Mouse (Mus musculus) liver, postnatal 0 days (tissue): Measurements from ENCODE around the gene Tns1. TPM values are rescaled to one million over a fixed set of nuclear protein-coding genes. Genes with fewer than 3 reads are reported as not detected.

Experiments
- ATAC-seq: fragments of 200-750 bp; cut with Nextera tagmentation; 2 replicates; pipeline ENCODE4 v1.8.0; 2017; ENCODE audit warnings: mild to moderate bottlenecking, moderate library complexity
- DNase-seq: peaks from one replicate; pipeline ENCODE4 v3.0.0-alpha.2; 2016
- H3K27ac ChIP-seq: fragments of 300-500 bp; sonication (generic); 2 replicates; pipeline ENCODE4 v1.5.1; 2014; ENCODE audit warnings: antibody characterized with exemption, moderate library complexity, mild to moderate bottlenecking, low read depth
- H3K27me3 ChIP-seq: fragments of 300-500 bp; sonication (generic); 2 replicates; pipeline ENCODE4 v1.6.1; 2014; ENCODE audit warnings: low read length, control low read depth, mixed read lengths; ENCODE audit not compliant: insufficient read depth
- H3K36me3 ChIP-seq: fragments of 300-500 bp; sonication (generic); replicated peaks from 2 replicates; pipeline ENCODE4 v1.6.1; 2014; ENCODE audit warnings: mild to moderate bottlenecking, control low read depth, low read length, moderate library complexity, mixed read lengths; ENCODE audit not compliant: insufficient read depth
- H3K4me1 ChIP-seq: fragments of 300-500 bp; sonication (generic); 2 replicates; pipeline ENCODE4 v1.6.1; 2014; ENCODE audit warnings: antibody characterized with exemption, mild to moderate bottlenecking, control low read depth; ENCODE audit not compliant: insufficient read depth
- H3K4me2 ChIP-seq: fragments of 300-500 bp; sonication (generic); 2 replicates; pipeline ENCODE4 v1.6.1; 2014; ENCODE audit warnings: low read depth, mild to moderate bottlenecking, low read length, moderate library complexity, mixed read lengths
- H3K4me3 ChIP-seq: fragments of 300-500 bp; sonication (generic); 2 replicates; pipeline ENCODE4 v1.5.1; 2014; ENCODE audit warnings: low read depth, low read length
- H3K9ac ChIP-seq: fragments of 300-500 bp; sonication (generic); replicated peaks from 2 replicates; pipeline ENCODE4 v1.6.1; 2014; ENCODE audit warnings: mild to moderate bottlenecking, moderate library complexity
- H3K9me3 ChIP-seq: fragments of 300-500 bp; sonication (generic); 2 replicates; pipeline ENCODE4 v1.6.1; 2016; ENCODE audit warnings: mild to moderate bottlenecking, control low read depth, low read length, mixed read lengths
- CTCF ChIP-seq: sonication (generic); IDR thresholded peaks from 2 replicates; pipeline ENCODE4 v1.5.1; 2016; ENCODE audit warnings: antibody characterized with exemption, low read depth
- EP300 ChIP-seq: IDR thresholded peaks from 2 replicates; pipeline ENCODE4 v1.6.1; 2016; ENCODE audit warnings: antibody characterized with exemption, low read depth, mild to moderate bottlenecking
- WGBS: fragments of 180-500 bp; shearing (Covaris S2); extraction: QIAGEN DNeasy Blood & Tissue Kit; methylation state at CpG from one replicate; pipeline ENCODE4 v1.1.7; 2014; ENCODE audit not compliant: insufficient replicate concordance; 5-methylcytosine and 5-hydroxymethylcytosine counted together
- polyA plus RNA-seq: library from polyadenylated mRNA; unstranded; fragments of >200 nt; fragmentation: Nextera tagmentation; extraction: Ambion mirVana; gene quantifications from 2 replicates; pipeline ENCODE4 v1.2.1, GENCODE M21; 2015

Tns1 gene
- polyA plus RNA-seq, 1 experiment from 2014 or later: 12.1 TPM

- Histone ChIP-seq H3K4me1 (peaks cover 26% of the 10 kb centered on the region), H3K9ac (no peak overlapping the region), H3K27me3 (peaks cover 7% of the 10 kb centered on the region; the same call in 1 of the 2 replicates), H3K27ac (no peak overlapping the region), H3K4me2 (no peak overlapping the region), H3K36me3 (no peaks in the 10 kb centered on the region), H3K9me3 (no peaks in the 10 kb centered on the region), H3K4me3 (no peak overlapping the region)
- TF ChIP-seq CTCF: no peak
- TF ChIP-seq EP300: no peak
- WGBS: 75% methylated on average over 5 of the region's 5 CpGs
- no peak for DNase-seq
- no peak for ATAC-seq
Observed at GRCm38 (mm10) chr1:74066061-74066460, 58.2 kb downstream of the Tns1 start.

GRCm38 (mm10) chr1:74060046-74060445, 64.2 kb downstream of the Tns1 start:
- H3K4me3 ChIP-seq: no peak overlapping the region
- H3K4me1 ChIP-seq: peaks cover 21% of the 10 kb centered on the region
- no peaks in the 10 kb centered on the region for H3K36me3 ChIP-seq
- ATAC-seq (no peak), DNase-seq (no peak)
- H3K27me3 ChIP-seq: no peaks in the 10 kb centered on the region
- H3K9ac ChIP-seq: no peak overlapping the region
- H3K4me2 ChIP-seq: no peak overlapping the region
- WGBS: 73% methylated on average over 6 of the region's 6 CpGs
- H3K9me3 ChIP-seq: no peaks in the 10 kb centered on the region
- TF ChIP-seq EP300 (no peak), CTCF (no peak)
- no peak overlapping the region for H3K27ac ChIP-seq

GRCm38 (mm10) chr1:74059552-74059951, 64.7 kb downstream of the Tns1 start:
- no peaks in the 10 kb centered on the region for H3K27me3 ChIP-seq
- TF ChIP-seq EP300: no peak
- no peak for TF ChIP-seq CTCF
- no peak overlapping the region for H3K4me2 ChIP-seq
- H3K36me3 ChIP-seq: no peaks in the 10 kb centered on the region
- ATAC-seq (peak; percentile 48; the same call in 1 of the 2 replicates), DNase-seq (no peak)
- H3K9me3 ChIP-seq: no peaks in the 10 kb centered on the region
- H3K9ac ChIP-seq: no peak overlapping the region
- 81% methylated on average over 5 of the region's 5 CpGs for WGBS
- no peak overlapping the region for H3K4me3 ChIP-seq
- peaks cover 21% of the 10 kb centered on the region for H3K4me1 ChIP-seq
- no peak overlapping the region for H3K27ac ChIP-seq

DNA sequence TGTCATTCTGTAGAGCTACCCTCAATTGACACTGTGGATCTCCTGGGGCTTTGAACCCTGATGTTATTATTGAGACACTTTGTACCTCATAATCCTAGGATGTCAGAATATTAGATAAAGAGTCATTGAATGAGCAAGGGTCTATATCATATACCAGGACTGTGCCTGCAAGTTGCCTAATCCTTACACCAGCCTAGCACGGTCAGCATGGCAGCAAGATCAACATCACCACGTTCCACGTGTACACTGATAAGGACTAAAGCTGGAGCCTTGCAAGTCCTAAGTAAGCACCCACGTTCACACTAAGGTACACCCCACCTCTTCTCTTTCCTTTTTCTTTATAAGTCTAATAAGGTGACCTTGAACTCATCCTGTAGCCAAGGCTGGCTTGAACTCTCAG, 65.5 kb downstream of the Tns1 start:
- Histone ChIP-seq H3K4me2 (no peak overlapping the region), H3K9ac (no peak overlapping the region), H3K4me1 (peaks cover 21% of the 10 kb centered on the region), H3K4me3 (no peak overlapping the region), H3K9me3 (no peaks in the 10 kb centered on the region), H3K36me3 (no peaks in the 10 kb centered on the region), H3K27ac (no peak overlapping the region), H3K27me3 (no peaks in the 10 kb centered on the region)
- ATAC-seq: peak; percentile 50
- DNase-seq: no peak
- no peak for TF ChIP-seq CTCF
- TF ChIP-seq EP300: no peak
- 42% methylated on average over 4 of the region's 4 CpGs for WGBS

GRCm38 (mm10) chr1:74058309-74058708, 65.9 kb downstream of the Tns1 start:
- DNase-seq (no peak), ATAC-seq (peak; percentile 30; the same call in 1 of the 2 replicates)
- H3K4me2 ChIP-seq: no peak overlapping the region
- H3K9me3 ChIP-seq: no peaks in the 10 kb centered on the region
- H3K9ac ChIP-seq: no peak overlapping the region
- H3K4me3 ChIP-seq: no peak overlapping the region
- H3K27ac ChIP-seq: no peak overlapping the region
- no peaks in the 10 kb centered on the region for H3K27me3 ChIP-seq
- no peaks in the 10 kb centered on the region for H3K36me3 ChIP-seq
- TF ChIP-seq CTCF (no peak), EP300 (no peak)
- 72% methylated on average over 4 of the region's 4 CpGs for WGBS
- peaks cover 21% of the 10 kb centered on the region for H3K4me1 ChIP-seq

DNA sequence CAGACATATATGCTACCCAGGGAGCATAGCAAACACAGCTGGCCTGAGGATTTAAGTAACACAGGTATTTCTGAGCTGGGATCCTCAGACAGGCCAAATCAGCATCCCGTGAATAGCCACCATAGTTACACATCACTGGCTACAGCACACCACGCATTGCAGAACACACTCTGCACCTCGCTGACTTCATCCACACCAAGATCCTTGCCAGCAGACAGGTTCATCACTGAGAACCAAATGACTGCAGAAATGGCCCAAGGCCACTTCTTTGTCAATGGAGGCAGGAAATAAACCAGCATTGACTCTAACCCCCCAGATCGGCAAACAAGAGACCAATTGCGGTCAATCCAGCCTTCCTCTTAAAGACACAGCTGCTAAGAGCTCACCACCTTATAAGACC, 66.7 kb downstream of the Tns1 start:
- DNase-seq (no peak), ATAC-seq (no peak)
- H3K9ac ChIP-seq: no peak overlapping the region
- no peak overlapping the region for H3K4me2 ChIP-seq
- no peak overlapping the region for H3K4me3 ChIP-seq
- H3K36me3 ChIP-seq: no peaks in the 10 kb centered on the region
- no peak overlapping the region for H3K27ac ChIP-seq
- H3K9me3 ChIP-seq: no peaks in the 10 kb centered on the region
- TF ChIP-seq CTCF (no peak), EP300 (no peak)
- peaks cover 21% of the 10 kb centered on the region for H3K4me1 ChIP-seq
- 71% methylated on average over 5 of the region's 5 CpGs for WGBS
- H3K27me3 ChIP-seq: no peaks in the 10 kb centered on the region

DNA sequence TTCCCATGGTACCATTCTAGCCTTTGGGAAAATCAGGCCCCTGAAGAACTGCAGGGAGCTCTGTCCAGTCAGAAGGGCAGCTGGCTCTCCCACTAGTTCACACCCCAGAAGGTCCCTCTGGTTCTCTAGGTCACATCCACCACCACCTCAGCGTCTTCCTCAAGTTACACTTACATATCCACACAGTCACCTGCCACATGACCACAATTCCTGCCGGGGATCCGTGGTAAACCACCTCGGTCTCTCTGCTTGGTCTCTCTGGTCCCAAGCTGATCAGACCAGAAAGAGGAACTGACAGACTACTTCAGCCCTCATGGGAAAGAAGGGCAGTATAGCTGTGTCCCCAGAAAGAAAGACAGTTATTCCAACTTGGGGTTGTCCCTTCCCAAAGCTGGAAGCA, 68.7 kb downstream of the Tns1 start:
- Histone ChIP-seq H3K27me3 (no peaks in the 10 kb centered on the region), H3K9me3 (no peaks in the 10 kb centered on the region), H3K9ac (no peak overlapping the region), H3K4me1 (peaks cover 16% of the 10 kb centered on the region), H3K27ac (no peak overlapping the region), H3K36me3 (no peaks in the 10 kb centered on the region), H3K4me2 (no peak overlapping the region), H3K4me3 (no peak overlapping the region)
- ATAC-seq: no peak
- TF ChIP-seq EP300: no peak
- no peak for DNase-seq
- WGBS: 30% methylated on average over 4 of the region's 4 CpGs
